ENCODE assay signal across 8 mouse cellular contexts in genomic region chr5:142961398-142961880, GRCm38 (mm10). TPM values are rescaled to one million over a fixed set of nuclear protein-coding genes. Genes with fewer than 3 reads are reported as not detected.
DNase-seq lines count a peak whose midpoint lies in the region; ATAC-seq and TF ChIP-seq lines count a peak whose summit lies in the region.

No protein-coding gene starts in this region.

- peak; percentile 26 for DNase-seq in kidney, adult 11 months
- no peak for DNase-seq in kidney, adult 8-10 months
- peak; percentile 57 for DNase-seq in hindbrain, postnatal 0 days (ENCODE audit: low spot score)
- DNase-seq in lung, postnatal 0 days (ENCODE audit: low spot score), result peak; percentile 80
- no peak for DNase-seq in ovary, adult 18-20 months (ENCODE audit: low spot score)
- no peak for DNase-seq in spleen, postnatal 14 days (ENCODE audit: low spot score in 2 of 2)
- DNase-seq in natural killer cell, adult 2 months (ENCODE audit: low spot score in 2 of 2), result no peak

- H3K36me3 ChIP-seq in embryonic facial prominence, embryonic 12.5 days, result peaks cover 8% of the 10 kb centered on the region
- no peaks in the 10 kb centered on the region for H3K36me3 ChIP-seq in hindbrain, postnatal 0 days (ENCODE audit: insufficient read depth, low read length)
- no peaks in the 10 kb centered on the region for H3K36me3 ChIP-seq in lung, postnatal 0 days (ENCODE audit: insufficient read depth, low read length)

- no peaks in the 10 kb centered on the region for H3K9me3 ChIP-seq in embryonic facial prominence, embryonic 12.5 days
- H3K9me3 ChIP-seq in hindbrain, postnatal 0 days (ENCODE audit: low read length), result no peaks in the 10 kb centered on the region
- H3K9me3 ChIP-seq in lung, postnatal 0 days (ENCODE audit: low read length), result no peaks in the 10 kb centered on the region

- H3K27ac ChIP-seq in embryonic facial prominence, embryonic 12.5 days, result peak overlapping the region; percentile 98
- peak overlapping the region; percentile 97 for H3K27ac ChIP-seq in hindbrain, postnatal 0 days
- H3K27ac ChIP-seq in lung, postnatal 0 days (ENCODE audit: low read length), result peak overlapping the region; percentile 84

- H3K9ac ChIP-seq in embryonic facial prominence, embryonic 12.5 days, result peak overlapping the region; percentile 100
- peak overlapping the region; percentile 98 for H3K9ac ChIP-seq in hindbrain, postnatal 0 days (replicated peaks; ENCODE audit: low read length)
- peak overlapping the region; percentile 74; the same call in 1 of the 2 replicates for H3K9ac ChIP-seq in lung, postnatal 0 days (replicated peaks; ENCODE audit: low read depth)

- no peak for ATAC-seq in embryonic facial prominence, embryonic 12.5 days (ENCODE audit: insufficient number of reproducible peaks, insufficient read depth, low FRiP score, low TSS enrichment)
- ATAC-seq in hindbrain, postnatal 0 days, result peak; percentile 49
- ATAC-seq in lung, postnatal 0 days, result peak; percentile 76

- peaks cover 33% of the 10 kb centered on the region for H3K4me1 ChIP-seq in embryonic facial prominence, embryonic 12.5 days
- peaks cover 17% of the 10 kb centered on the region for H3K4me1 ChIP-seq in hindbrain, postnatal 0 days (ENCODE audit: insufficient read depth, low read length)
- peaks cover 9% of the 10 kb centered on the region for H3K4me1 ChIP-seq in lung, postnatal 0 days (ENCODE audit: insufficient read depth, low read depth, low read length)

- H3K4me2 ChIP-seq in embryonic facial prominence, embryonic 12.5 days (replicated peaks), result peak overlapping the region; percentile 96
- H3K4me2 ChIP-seq in hindbrain, postnatal 0 days (ENCODE audit: low read depth, low read length), result peak overlapping the region; percentile 82
- H3K4me2 ChIP-seq in lung, postnatal 0 days (replicated peaks; ENCODE audit: low read depth, low read length), result peak overlapping the region; percentile 79

- no peaks in the 10 kb centered on the region for H3K27me3 ChIP-seq in embryonic facial prominence, embryonic 12.5 days
- H3K27me3 ChIP-seq in hindbrain, postnatal 0 days (ENCODE audit: insufficient read depth, low read length), result no peaks in the 10 kb centered on the region
- no peaks in the 10 kb centered on the region for H3K27me3 ChIP-seq in lung, postnatal 0 days (replicated peaks; ENCODE audit: insufficient read depth, low read length)

- TF ChIP-seq CTCF in hindbrain, postnatal 0 days (IDR thresholded peaks at IDR 0.05; ENCODE audit: low read depth), result no peak
- TF ChIP-seq CTCF in lung, postnatal 0 days (IDR thresholded peaks at IDR 0.05), result no peak

- 0% methylated on average over 15 of the region's 15 CpGs for WGBS in embryonic facial prominence, embryonic 12.5 days
- under 1% methylated on average over 14 of the region's 15 CpGs for WGBS in hindbrain, postnatal 0 days
- 2% methylated on average over 14 of the region's 15 CpGs for WGBS in lung, postnatal 0 days

- peak overlapping the region; percentile 100 for H3K4me3 ChIP-seq in embryonic facial prominence, embryonic 12.5 days
- H3K4me3 ChIP-seq in hindbrain, postnatal 0 days (ENCODE audit: low read length), result peak overlapping the region; percentile 89
- peak overlapping the region; percentile 63 for H3K4me3 ChIP-seq in lung, postnatal 0 days (ENCODE audit: low read depth, low read length)

- TF ChIP-seq EP300 in lung, postnatal 0 days (IDR thresholded peaks at IDR 0.05), result no peak; the same call in 1 of the 2 replicates

RNA-seq across cellular contexts. Expression of gene Fscn1, which starts 1.3 kb away (rescaled TPM):
- 506 and 520 TPM in 2 replicates for polyA plus RNA-seq in embryonic facial prominence, embryonic 12.5 days (2016; fragmentation: Nextera tagmentation; extraction: Ambion mirVana)
- 613 and 715 TPM in 2 replicates for total RNA-seq in hindbrain, postnatal 0 days (2014; rRNA removed)
- polyA plus RNA-seq in hindbrain, postnatal 0 days (2015; fragmentation: Nextera tagmentation; extraction: Ambion mirVana), result 412 and 457 TPM in 2 replicates
- 69.1 and 81.4 TPM in 2 replicates for polyA plus RNA-seq in lung, postnatal 0 days (2015; fragmentation: Nextera tagmentation; extraction: Ambion mirVana)

RNA-seq across cellular contexts. Expression of gene Actb, which starts 54.9 kb away (rescaled TPM):
- 13,963 and 14,730 TPM in 2 replicates for polyA plus RNA-seq in embryonic facial prominence, embryonic 12.5 days (2016; fragmentation: Nextera tagmentation; extraction: Ambion mirVana)
- total RNA-seq in hindbrain, postnatal 0 days (2014; rRNA removed), result 5,437 and 5,693 TPM in 2 replicates
- 15,098 and 15,291 TPM in 2 replicates for polyA plus RNA-seq in hindbrain, postnatal 0 days (2015; fragmentation: Nextera tagmentation; extraction: Ambion mirVana)
- polyA plus RNA-seq in lung, postnatal 0 days (2015; fragmentation: Nextera tagmentation; extraction: Ambion mirVana), result 18,716 and 19,008 TPM in 2 replicates

Comparison
In these comparisons a context has a peak if more than half of its experiments do, and no peak if none do; other contexts are left out.
1. DNase-seq: peak in kidney, adult 11 months (single experiment), hindbrain, postnatal 0 days (single experiment) and lung, postnatal 0 days (single experiment); none in kidney, adult 8-10 months (0 of 2), ovary, adult 18-20 months (single experiment), spleen, postnatal 14 days (0 of 2) and natural killer cell, adult 2 months (0 of 2).
2. Peak in every context shown above with its lines, with median percentiles within 50 percentile points of each other: H3K27ac ChIP-seq, H3K4me2 ChIP-seq, H3K4me3 ChIP-seq and H3K9ac ChIP-seq.